Mouse (Mus musculus) kidney, adult 2 months (tissue): ENCODE measurements around the gene Eps15. TPM values are rescaled to one million over a fixed set of nuclear protein-coding genes. Genes with fewer than 3 reads are reported as not detected.
A peak's percentile ranks its signal among the peaks of the same experiment; 100 is the strongest.

Experiments
- DNase-seq: peaks from one replicate; pipeline ENCODE4 v3.0.0; 2021
- H3K27ac ChIP-seq: fragments of 200-500 bp; 2 replicates; pipeline ENCODE4 v1.5.1; 2012; ENCODE audit warnings: low read depth, low read length, control low read depth, inconsistent platforms; ENCODE audit not compliant: insufficient read depth
- H3K27me3 ChIP-seq: fragments of 200-500 bp; replicated peaks from 2 replicates; pipeline ENCODE4 v1.6.1; 2012; ENCODE audit warnings: mild to moderate bottlenecking, moderate library complexity, low read length, inconsistent platforms; ENCODE audit not compliant: control insufficient read depth, insufficient read depth
- H3K36me3 ChIP-seq: fragments of 200-500 bp; 2 replicates; pipeline ENCODE4 v1.6.1; 2012; ENCODE audit warnings: mild to moderate bottlenecking, moderate library complexity, low read length, inconsistent platforms; ENCODE audit not compliant: control insufficient read depth, insufficient read depth
- H3K4me1 ChIP-seq: fragments of 200-500 bp; 2 replicates; pipeline ENCODE4 v1.6.1; 2011; ENCODE audit warnings: low read length; ENCODE audit not compliant: control insufficient read depth, insufficient read depth
- H3K4me3 ChIP-seq: fragments of 200-500 bp; 2 replicates; pipeline ENCODE4 v1.5.1; 2011; ENCODE audit warnings: mild to moderate bottlenecking, low read depth, low read length, control low read depth; ENCODE audit not compliant: insufficient read depth
- CTCF ChIP-seq: fragments of 200-500 bp; conservative IDR thresholded peaks from 2 replicates; pipeline ENCODE4 v1.5.1; 2011; ENCODE audit warnings: low read depth, mild to moderate bottlenecking, control low read depth, low read length, moderate library complexity, mixed read lengths; ENCODE audit not compliant: insufficient read depth, insufficient read length
- POLR2A ChIP-seq: fragments of 200-500 bp; IDR thresholded peaks from one replicate; pipeline ENCODE4 v1.6.1; 2011; ENCODE audit warnings: low read depth, low read length, control low read depth
- WGBS: fragments of 180-500 bp; shearing (Covaris S2); methylation state at CpG from one replicate; pipeline ENCODE4 v1.1.7; 2018; 5-methylcytosine and 5-hydroxymethylcytosine counted together
- polyA plus RNA-seq: library from polyadenylated mRNA; depleted of rRNA; stranded (reverse); fragments of >200 nt; gene quantifications from 2 replicates; pipeline ENCODE4 v1.2.3, GENCODE M21; 2012

The Eps15 gene
- polyA plus RNA-seq, 1 experiment, result 19.3 TPM

DNA sequence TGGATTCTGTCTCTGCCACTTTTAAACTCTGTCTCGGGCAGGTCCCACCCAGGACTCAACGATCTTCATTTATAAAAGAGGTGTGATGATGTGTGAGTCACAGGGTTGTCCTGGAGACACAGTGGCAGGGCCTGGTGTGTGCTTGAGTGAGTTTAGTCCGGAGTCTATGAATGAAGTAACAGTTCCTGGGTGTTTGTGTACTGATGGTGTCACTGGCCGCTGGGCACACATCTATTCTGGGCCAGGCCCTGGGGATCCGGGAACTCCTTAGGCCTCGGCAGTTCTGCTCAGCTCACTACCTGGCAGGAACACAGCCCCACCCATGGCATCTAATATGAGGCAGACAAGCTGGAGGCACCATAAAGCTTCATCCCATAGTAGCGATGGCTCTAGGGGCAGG lies 141.5 kb downstream of the Eps15 start:
- no peaks in the 10 kb centered on the region for H3K36me3 ChIP-seq
- H3K27ac ChIP-seq, result no peak overlapping the region
- 84% methylated on average over 7 of the region's 7 CpGs for WGBS
- no peak overlapping the region for H3K4me3 ChIP-seq
- TF ChIP-seq CTCF (no peak), POLR2A (no peak)
- peaks cover 5% of the 10 kb centered on the region; the same call in 1 of the 2 replicates for H3K4me1 ChIP-seq
- no peak for DNase-seq
- no peaks in the 10 kb centered on the region for H3K27me3 ChIP-seq

DNA sequence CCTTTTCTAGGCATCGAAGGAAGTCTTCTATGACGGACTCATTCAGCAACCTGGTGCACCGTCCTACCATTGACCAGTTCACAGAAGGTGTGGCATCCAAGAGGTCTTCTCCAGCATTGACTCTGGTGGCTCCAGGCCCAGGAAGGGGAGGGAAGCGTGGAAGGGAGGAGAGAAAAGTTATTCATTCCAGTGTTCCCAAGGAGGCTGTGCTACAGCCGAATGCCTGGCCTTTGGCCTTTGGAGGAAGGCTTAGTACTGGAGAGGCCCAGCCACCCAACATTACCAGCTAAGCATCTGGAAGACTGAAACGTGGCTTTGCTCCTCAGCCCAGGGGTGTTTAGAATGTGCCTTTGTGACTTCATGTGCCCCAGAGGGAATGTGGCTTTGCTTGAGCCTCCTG lies 142.4 kb downstream of the Eps15 start:
- peaks cover 5% of the 10 kb centered on the region; the same call in 1 of the 2 replicates for H3K4me1 ChIP-seq
- H3K4me3 ChIP-seq, result no peak overlapping the region
- TF ChIP-seq CTCF (no peak), POLR2A (no peak)
- no peaks in the 10 kb centered on the region for H3K27me3 ChIP-seq
- no peaks in the 10 kb centered on the region for H3K36me3 ChIP-seq
- 54% methylated on average over 6 of the region's 6 CpGs for WGBS
- DNase-seq, result peak; percentile 86
- H3K27ac ChIP-seq, result no peak overlapping the region

DNA sequence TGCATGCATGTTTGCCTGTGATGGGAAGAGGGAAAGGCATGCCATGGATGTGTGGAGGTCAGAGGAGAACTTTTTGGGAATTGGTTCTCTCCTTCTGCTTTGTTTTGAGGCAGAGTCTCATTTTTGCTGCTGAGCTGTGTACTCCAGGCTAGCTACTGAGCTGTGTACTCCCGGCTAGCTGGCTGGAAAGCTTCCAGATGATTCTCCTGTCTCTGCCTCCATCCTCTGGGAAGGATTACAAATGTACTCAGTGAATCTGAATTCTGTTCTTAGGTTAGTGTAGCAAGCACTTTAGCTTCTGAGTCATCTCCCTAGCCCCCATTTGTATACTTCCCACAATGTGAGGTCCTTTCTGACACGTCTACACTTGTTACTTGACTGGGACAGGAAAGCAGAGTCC lies 143.4 kb downstream of the Eps15 start:
- H3K36me3 ChIP-seq, result no peaks in the 10 kb centered on the region
- no peak overlapping the region for H3K4me3 ChIP-seq
- TF ChIP-seq CTCF (no peak), POLR2A (no peak)
- WGBS, result 64% methylated on average over 2 of the region's 2 CpGs
- no peaks in the 10 kb centered on the region for H3K27me3 ChIP-seq
- peaks cover 5% of the 10 kb centered on the region; the same call in 1 of the 2 replicates for H3K4me1 ChIP-seq
- H3K27ac ChIP-seq, result no peak overlapping the region
- DNase-seq, result no peak

DNA sequence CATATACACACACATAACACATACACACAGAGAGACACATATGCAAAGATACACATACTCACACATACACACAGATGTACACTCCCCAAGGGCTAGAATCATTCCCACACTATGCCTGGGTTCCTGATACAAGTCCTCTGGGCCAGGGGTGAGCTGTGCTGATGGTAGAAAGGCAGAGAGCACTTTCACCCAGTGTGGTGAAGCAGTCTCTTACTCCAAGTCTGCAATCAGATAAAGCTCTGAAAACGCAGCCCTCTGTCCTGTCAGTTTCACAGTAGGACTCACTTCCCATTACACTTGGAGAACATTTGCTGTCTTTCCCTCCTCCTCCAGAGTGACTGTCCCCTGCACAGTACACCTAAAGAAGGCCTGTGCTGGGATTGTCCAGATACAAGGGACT lies 147.0 kb downstream of the Eps15 start:
- Histone ChIP-seq H3K27me3 (no peaks in the 10 kb centered on the region), H3K36me3 (no peaks in the 10 kb centered on the region), H3K4me1 (no peaks in the 10 kb centered on the region), H3K4me3 (no peak overlapping the region), H3K27ac (no peak overlapping the region)
- no peak for DNase-seq
- TF ChIP-seq CTCF, result no peak
- TF ChIP-seq POLR2A, result no peak
- 70% methylated on average over 1 of the region's 1 CpGs for WGBS

DNA sequence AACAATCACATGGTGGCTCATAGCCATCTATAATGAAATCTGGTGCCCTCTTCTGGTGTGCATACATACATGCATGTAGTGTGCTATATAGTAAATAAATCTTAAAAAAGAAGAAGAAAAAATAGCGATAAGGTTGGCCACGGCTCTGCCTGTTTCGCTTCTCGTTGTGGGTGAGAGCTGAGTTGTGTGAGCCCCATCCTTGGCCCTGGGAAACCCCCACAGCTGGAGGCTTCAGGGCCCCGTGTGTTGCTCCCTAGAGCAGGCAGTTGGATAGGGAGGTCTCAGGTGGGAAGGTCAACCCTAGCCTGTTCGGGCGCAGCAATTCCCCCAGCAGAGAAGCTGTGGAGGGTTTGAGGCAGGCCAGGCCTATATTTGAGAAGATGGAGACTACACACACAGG lies 150.2 kb downstream of the Eps15 start:
- Histone ChIP-seq H3K27me3 (no peaks in the 10 kb centered on the region), H3K27ac (no peak overlapping the region), H3K36me3 (no peaks in the 10 kb centered on the region), H3K4me1 (no peaks in the 10 kb centered on the region), H3K4me3 (no peak overlapping the region)
- TF ChIP-seq CTCF, result no peak
- TF ChIP-seq POLR2A, result no peak
- no peak for DNase-seq
- WGBS, result 90% methylated on average over 7 of the region's 7 CpGs

DNA sequence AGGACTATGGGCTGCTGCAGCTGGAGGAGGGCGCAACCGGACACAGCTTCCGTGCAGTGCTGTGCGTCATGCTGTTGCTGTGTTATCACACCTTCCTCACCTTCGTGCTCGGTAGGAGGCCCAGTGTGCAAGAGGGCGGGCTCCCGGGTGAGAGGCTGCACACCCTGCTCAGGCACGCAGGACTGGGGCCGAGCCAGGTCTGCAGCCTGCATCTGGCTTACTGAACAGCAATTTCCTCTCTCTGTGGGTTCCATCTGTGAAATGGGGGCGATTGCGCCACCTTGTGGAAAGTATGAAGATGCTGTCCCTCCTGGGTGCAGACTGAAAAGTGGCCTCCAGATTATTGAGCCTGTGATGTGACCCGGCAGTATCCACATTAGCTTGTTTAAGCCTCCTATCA lies 150.8 kb downstream of the Eps15 start:
- no peak overlapping the region for H3K4me3 ChIP-seq

DNA sequence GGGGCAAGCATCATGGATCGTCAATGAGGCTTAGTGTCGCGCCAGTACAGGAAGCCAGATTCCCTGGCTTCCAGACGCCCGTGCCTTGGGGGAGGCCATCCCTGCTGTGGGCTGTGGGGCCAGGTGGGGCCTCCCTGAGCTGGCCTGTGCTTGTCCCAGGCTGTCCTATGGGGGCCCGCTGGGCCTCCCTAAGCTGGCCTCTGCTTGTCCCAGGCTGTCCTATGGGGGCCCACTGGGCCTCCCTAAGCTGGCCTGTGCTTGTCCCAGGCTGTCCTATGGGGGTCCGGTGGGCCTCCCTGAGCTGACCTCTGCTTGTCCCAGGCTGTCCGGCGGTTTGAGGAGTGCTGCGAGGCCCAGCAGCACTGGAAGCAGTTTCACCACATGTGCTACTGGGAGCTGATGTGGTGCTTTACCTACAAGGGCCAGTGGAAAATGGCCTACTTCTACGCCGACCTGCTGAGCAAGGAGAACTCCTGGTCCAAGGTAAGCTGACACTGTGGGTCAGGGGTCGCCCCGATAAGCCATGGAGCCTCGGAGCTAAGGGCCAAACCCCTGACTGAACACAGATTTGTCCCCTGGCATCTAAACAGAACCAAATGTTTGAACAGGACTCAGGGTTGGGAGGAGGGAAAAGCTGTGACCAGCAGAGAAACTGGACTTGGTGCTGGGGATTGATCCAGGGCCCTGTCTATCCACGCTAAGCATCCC lies 152.8 kb downstream of the Eps15 start:
- no peak for DNase-seq
- no peak for TF ChIP-seq POLR2A
- no peak for TF ChIP-seq CTCF
- Histone ChIP-seq H3K27ac (no peak overlapping the region), H3K27me3 (no peaks in the 10 kb centered on the region), H3K4me3 (no peak overlapping the region), H3K4me1 (no peaks in the 10 kb centered on the region), H3K36me3 (no peaks in the 10 kb centered on the region)
- 79% methylated on average over 16 of the region's 16 CpGs for WGBS

More for the DNA sequence above, 150.8 kb downstream of the Eps15 start:
- Histone ChIP-seq H3K4me1 (no peaks in the 10 kb centered on the region), H3K27me3 (no peaks in the 10 kb centered on the region), H3K36me3 (no peaks in the 10 kb centered on the region), H3K27ac (no peak overlapping the region)
- TF ChIP-seq CTCF (peak; percentile 74), POLR2A (no peak)
- peak; percentile 74 for DNase-seq
- 44% methylated on average over 13 of the region's 13 CpGs for WGBS
